Mouse (Mus musculus) megakaryocyte-erythroid progenitor cell, adult 5-6 weeks (primary cell): ENCODE measurements around the gene Krt13. TPM values are rescaled to one million over a fixed set of nuclear protein-coding genes. Genes with fewer than 3 reads are reported as not detected.

ENCODE experiments used
- ATAC-seq: replicated peaks from 2 replicates; pipeline ENCODE4 v1.8.0; 2016; ENCODE audit warnings: mild to moderate bottlenecking, inconsistent platforms; ENCODE audit not compliant: severe bottlenecking, poor library complexity, low FRiP score, low TSS enrichment
- total RNA-seq, 2 experiments: library from RNA; stranded (forward) in 1 of 2; stranded (reverse) in 1 of 2; fragments of 200-1000, 215-1000 nt in 1 of 2; fragments of >200 nt in 1 of 2; fragmentation: Nextera tagmentation in 1 of 2; gene quantifications; 2 replicates each; pipeline ENCODE4 v1.2.3; 2014 to 2017

Krt13 gene
- total RNA-seq, 2 experiments from 2014 or later: not detected

DNA sequence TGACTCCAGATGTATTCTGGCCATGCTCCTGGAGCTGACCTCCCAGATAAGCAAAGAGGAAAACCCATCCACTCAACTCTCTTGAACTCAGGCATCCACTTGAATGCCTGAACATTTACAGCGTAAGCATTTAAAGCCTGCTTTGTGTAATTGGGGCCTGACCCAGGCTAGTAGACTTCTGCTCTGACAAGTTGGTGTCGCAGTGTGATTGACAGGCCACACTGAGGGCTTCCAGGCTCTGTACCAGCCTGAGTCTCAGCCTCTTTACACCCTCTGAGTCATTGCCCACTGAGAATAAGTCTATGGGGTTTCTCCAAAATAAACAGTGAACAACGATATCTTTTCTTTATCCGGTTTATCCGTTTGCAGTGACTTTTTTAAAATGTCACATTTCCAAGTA is 1.0 kb downstream of the Krt13 start:
- no peak for ATAC-seq

DNA sequence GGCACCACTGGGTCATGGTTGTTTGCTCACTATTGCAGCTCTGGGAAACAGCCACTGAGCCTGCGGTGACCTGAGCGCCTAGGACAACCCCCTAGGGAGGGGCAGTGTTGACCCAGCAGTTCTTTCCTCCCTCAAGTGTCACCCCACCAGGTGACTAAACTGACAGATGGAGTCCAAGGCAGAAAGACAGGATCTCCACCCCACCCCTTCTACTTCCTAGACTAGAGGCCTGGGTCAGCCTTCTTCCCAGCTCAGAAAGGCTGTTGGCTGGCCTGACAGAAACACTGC is 7.7 kb downstream of the Krt13 start:
- no peak for ATAC-seq

DNA sequence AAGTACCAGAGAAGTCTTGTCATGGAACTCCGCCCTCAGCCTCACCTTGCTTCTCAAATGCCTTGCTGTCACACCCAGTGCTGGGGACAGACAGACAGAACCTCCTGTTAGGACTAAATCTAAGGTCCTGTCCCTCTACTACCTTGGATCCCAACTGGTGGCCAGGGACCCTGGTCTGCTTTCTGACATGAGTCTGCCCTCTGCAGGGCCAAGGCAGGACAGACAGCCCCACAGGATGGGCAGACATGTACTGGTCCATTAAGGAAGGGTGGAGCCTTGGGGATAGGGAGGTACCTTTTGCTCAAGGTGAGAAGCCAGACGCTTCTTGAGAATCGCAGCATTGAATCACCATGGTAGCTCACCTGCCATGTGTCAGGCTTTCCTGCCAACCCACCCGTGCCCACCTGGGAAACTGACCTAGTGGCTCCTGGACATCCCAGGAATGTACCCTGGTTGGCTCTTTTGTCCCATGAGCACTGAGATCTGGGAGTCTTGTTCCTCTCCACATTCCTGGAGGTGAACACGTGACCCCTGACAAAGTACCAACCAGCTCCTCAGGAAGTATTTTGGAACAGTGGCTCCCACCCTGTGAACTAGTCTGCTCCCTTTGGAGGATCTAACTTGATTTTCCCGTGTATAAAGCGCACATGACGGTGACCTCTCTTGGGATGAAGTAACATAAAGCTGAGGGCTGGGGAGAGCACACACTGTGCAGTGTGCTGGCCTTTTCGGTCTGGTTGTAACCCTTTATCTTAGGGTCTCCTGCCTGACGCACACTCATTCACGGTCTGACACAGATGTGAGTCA is 8.2 kb downstream of the Krt13 start:
- ATAC-seq: 0 out of 2 replicates have a peak, but pooled peaks have one; percentile 4

DNA sequence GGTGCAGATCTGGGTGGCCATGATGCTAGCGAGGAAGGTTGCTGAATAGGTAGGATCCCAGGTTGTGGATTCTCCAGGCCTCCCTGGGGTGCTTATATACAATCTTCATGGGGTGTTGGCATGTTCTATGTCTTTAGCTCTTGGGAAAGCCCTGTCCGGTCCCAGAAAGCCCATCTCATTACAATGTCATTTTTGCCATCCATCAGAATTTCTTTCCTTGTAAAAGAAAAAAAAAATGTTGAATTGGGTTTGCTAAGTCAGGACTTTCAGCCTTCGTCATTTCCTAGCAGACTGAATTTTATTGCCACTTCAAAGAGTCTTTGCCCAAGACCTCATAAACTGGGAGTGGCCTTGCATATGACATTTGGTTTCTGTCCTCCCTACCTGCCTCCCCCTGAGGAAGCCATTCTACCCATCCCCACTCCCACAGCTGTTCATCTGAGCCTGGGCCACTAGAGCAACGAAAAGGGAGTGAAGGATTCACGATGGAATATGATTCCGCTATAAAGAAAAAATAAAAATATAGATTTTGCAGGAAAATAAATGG is 15.7 kb downstream of the Krt13 start, which contains the start of gene Krt36:
Gene Krt36 (minus strand): TSS at position 51 of the 547 bp plus-strand sequence.
- no peak for ATAC-seq

DNA sequence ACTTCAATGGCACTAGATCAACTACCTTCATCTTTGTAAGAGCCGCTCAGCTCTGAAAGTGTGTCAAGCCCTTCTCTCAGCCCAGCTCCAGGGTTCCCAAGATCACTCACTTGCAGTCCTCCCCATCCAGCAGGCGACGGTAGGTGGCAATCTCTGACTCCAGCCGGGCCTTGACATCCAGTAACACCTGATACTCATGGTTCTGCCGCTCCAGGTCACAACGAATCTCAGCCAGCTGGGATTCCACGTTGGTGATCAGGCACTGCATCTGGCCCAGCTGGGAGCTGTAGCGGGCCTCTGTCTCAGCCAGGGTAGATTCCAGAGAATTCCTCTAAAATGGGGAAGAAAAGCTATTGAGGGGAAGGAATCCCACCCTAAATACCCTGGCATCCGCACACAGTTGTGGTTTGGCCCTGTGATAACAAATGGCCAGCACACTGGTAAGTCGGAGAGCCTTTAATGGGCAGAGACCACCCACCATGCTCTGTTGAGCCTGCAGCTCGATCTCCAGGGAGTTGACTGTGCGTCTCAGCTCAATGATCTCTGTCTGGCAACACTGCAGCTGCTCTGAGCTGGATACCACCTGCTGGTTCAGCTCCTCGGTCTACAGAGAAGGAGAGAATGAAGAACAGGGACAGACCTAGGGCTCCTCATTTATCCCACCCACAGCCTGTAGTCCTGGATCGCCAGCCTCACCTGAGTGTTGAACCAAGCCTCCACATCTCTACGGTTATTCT is 18.5 kb downstream of the Krt13 start:
- no peak for ATAC-seq

DNA sequence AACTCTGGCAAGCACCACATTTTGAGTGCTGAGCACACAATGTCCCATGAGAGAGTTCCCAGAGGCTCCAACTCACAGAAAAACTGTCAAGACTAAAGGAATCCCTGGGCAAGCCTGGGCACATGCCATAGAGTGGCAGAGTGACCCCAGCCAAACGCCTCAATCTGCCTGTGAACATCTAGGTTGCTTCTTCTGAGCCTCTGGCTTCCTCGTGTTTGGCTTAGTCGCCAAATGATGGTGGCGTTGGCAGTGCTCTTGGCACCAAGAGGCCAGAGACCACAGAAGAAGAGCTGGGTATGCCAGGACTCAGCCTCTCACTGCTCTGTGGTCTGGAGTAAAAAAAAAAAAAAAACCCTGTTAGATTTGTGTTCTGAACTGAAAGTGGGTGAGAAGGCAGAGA is 21.0 kb downstream of the Krt13 start:
- no peak for ATAC-seq

DNA sequence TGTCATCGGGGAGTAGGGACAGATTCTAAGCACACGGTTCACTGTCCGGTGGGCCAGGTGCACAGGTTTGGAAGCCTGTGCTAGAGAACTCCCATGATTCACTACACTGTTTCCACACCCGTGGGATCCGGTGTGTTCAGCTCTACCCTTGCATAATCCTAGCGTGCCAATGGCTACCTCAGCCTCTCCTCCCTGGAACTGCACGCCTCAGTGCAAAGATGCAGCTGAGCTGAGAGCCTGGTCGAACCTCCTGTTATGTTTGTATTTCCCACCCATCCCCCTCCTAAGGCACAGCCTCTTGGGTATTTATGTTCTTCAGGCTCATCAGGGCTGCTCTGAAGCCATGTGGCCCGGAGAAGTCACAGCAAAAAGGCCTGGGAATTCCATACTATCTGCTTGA is 23.5 kb downstream of the Krt13 start:
- ATAC-seq: no peak

DNA sequence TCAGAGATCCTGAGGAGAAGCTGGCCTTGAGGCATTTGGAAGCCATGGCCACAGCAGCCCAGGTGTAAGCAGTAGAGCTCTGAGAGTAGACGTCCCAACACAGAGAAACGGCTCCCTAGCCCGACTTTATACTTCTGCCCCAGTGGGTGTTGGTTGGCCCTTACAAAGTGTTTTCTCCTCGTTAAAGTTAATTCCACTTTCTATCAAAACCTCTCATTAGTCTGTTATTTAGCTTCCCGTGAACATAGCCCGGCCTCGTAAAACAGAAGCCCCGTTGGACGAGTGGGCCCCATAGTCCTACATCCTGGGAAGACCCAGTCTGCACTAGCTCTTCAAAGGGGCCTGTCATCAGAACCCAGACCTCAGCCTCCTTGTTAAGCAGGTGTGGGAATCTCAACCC is 25.2 kb downstream of the Krt13 start, which contains the start of gene Krt35:
Gene Krt35 (minus strand): TSS at position 101 of the 400 bp plus-strand sequence.
- ATAC-seq: no peak

DNA sequence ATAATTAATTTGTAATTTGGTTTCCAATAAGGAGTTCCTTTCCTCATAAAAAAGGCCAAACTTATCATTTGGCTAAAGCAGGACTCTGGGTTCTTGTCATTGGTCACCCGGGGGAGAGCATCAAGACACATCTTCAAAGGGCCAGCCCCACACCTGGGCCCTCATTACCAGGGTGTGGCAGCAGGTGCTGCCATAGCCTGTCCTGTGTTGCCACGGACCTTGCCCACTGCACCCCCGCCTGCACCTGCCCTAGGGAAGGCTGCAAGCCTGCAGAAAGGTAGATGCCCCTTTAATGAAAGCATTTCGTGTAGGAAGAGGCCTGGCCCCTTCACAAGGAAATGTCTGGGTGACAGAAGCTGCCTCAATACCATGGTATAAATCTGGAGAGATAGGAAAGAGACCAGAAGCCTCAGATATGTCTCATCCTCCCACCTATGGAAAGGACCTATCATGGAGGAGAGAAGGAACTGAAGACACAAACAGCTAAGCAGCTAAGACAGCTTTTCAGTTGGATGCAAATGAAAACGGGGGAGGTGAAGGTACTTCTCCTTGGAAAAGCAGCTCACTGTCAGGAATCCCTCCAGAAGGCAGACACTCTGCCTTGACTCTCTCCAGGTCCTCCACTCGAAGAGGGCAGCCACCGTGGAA is 32.9 kb downstream of the Krt13 start:
- ATAC-seq: no peak

DNA sequence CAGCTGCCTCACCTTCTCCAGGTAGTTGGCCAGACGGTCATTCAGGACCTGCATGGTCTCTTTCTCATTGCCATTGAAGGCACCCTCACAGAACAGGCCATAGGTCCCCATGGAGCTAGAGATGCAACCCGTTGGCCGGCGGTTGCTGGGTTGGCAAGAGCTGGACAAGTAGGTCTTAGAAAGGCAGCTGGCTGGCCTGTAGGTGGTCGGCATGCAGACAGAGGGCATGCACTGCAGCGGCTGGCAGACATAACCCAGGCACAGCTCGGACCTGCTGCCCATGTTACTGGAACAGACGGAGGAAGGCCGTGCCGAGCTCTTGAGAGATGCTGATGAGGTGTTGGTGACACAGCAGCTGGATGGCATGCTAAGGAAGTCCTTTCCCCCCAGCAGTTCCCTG is 33.5 kb downstream of the Krt13 start, which contains the start of gene Krt32:
Gene Krt32 (minus strand): TSS at position 366 of the 400 bp plus-strand sequence.
- no peak for ATAC-seq

DNA sequence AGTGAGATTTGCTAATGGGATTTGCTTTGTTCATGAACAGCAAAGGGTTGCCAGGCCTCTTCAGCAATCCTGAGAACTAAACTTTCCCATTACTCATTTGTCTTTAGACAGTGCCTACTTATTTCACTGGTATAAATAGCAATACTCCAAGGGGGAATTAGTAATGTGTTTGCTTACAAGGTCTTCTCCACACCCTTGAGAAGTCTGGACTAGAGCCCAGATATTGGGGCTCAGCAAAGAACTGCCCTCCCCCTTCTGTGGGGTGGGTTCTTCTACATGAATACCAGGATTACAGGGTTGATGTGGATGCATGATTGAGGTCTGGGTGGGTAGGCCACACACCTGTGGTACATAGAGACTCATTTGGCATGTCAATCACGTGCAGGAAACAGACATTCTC is 47.5 kb downstream of the Krt13 start:
- ATAC-seq: no peak

Other genes with a start within 250 kb of the Krt13 start
- gene Krtap9-1, start 248.2 kb downstream of the Krt13 start, total RNA-seq (2014; fragmentation: Nextera tagmentation): not detected in 2 replicates
- not detected in 2 replicates for gene Krtap9-1, start 248.2 kb downstream of the Krt13 start, total RNA-seq (2017)
- gene Gm11567, start 242.4 kb downstream of the Krt13 start, total RNA-seq (2014; fragmentation: Nextera tagmentation): not detected in 2 replicates
- gene Gm11567, start 242.4 kb downstream of the Krt13 start, total RNA-seq (2017): not detected in 2 replicates
- gene Krtap31-1, start 213.6 kb downstream of the Krt13 start, total RNA-seq (2014; fragmentation: Nextera tagmentation): not detected in 2 replicates
- gene Krtap31-1, start 213.6 kb downstream of the Krt13 start, total RNA-seq (2017): not detected in 2 replicates
- not detected in 2 replicates for gene Gm11565, start 206.8 kb downstream of the Krt13 start, total RNA-seq (2014; fragmentation: Nextera tagmentation)
- not detected in 2 replicates for gene Gm11565, start 206.8 kb downstream of the Krt13 start, total RNA-seq (2017)
- not detected in 2 replicates for gene Krtap31-2, start 185.3 kb downstream of the Krt13 start, total RNA-seq (2014; fragmentation: Nextera tagmentation)
- gene Krtap31-2, start 185.3 kb downstream of the Krt13 start, total RNA-seq (2017): not detected in 2 replicates
- not detected in 2 replicates for gene Krtap9-5, start 173.1 kb downstream of the Krt13 start, total RNA-seq (2014; fragmentation: Nextera tagmentation)
- gene Krtap9-5, start 173.1 kb downstream of the Krt13 start, total RNA-seq (2017): not detected in 2 replicates
- not detected in 2 replicates for gene Krtap29-1, start 142.5 kb downstream of the Krt13 start, total RNA-seq (2014; fragmentation: Nextera tagmentation)
- gene Krtap29-1, start 142.5 kb downstream of the Krt13 start, total RNA-seq (2017): not detected in 2 replicates
- gene Krtap16-1, start 135.0 kb downstream of the Krt13 start, total RNA-seq (2014; fragmentation: Nextera tagmentation): not detected in 2 replicates
- not detected in 2 replicates for gene Krtap16-1, start 135.0 kb downstream of the Krt13 start, total RNA-seq (2017)
- gene Krtap17-1, start 127.6 kb downstream of the Krt13 start, total RNA-seq (2014; fragmentation: Nextera tagmentation): not detected in 2 replicates
- gene Krtap17-1, start 127.6 kb downstream of the Krt13 start, total RNA-seq (2017): not detected in 2 replicates
- not detected in 2 replicates for gene Krt33a, start 105.4 kb downstream of the Krt13 start, total RNA-seq (2014; fragmentation: Nextera tagmentation)
- not detected in 2 replicates for gene Krt33a, start 105.4 kb downstream of the Krt13 start, total RNA-seq (2017)
- gene Krt33b, start 91.7 kb downstream of the Krt13 start, total RNA-seq (2014; fragmentation: Nextera tagmentation): not detected in 2 replicates
- not detected in 2 replicates for gene Krt33b, start 91.7 kb downstream of the Krt13 start, total RNA-seq (2017)
- gene Krt34, start 80.0 kb downstream of the Krt13 start, total RNA-seq (2014; fragmentation: Nextera tagmentation): not detected in 2 replicates
- not detected in 2 replicates for gene Krt34, start 80.0 kb downstream of the Krt13 start, total RNA-seq (2017)
- not detected in 2 replicates for gene Krt31, start 71.0 kb downstream of the Krt13 start, total RNA-seq (2014; fragmentation: Nextera tagmentation)
- gene Krt31, start 71.0 kb downstream of the Krt13 start, total RNA-seq (2017): not detected in 2 replicates
- gene Krt32, start 33.3 kb downstream of the Krt13 start, total RNA-seq (2014; fragmentation: Nextera tagmentation): not detected in 2 replicates
- not detected in 2 replicates for gene Krt32, start 33.3 kb downstream of the Krt13 start, total RNA-seq (2017)
- gene Krt35, start 25.3 kb downstream of the Krt13 start, total RNA-seq (2014; fragmentation: Nextera tagmentation): not detected in 2 replicates
- gene Krt35, start 25.3 kb downstream of the Krt13 start, total RNA-seq (2017): not detected in 2 replicates
- gene Krt36, start 15.9 kb downstream of the Krt13 start, total RNA-seq (2014; fragmentation: Nextera tagmentation): not detected in 2 replicates
- not detected in 2 replicates for gene Krt36, start 15.9 kb downstream of the Krt13 start, total RNA-seq (2017)
- gene Krt15, start 14.4 kb upstream of the Krt13 start, total RNA-seq (2014; fragmentation: Nextera tagmentation): not detected in 2 replicates
- gene Krt15, start 14.4 kb upstream of the Krt13 start, total RNA-seq (2017): not detected in 2 replicates
- gene Krt19, start 27.1 kb upstream of the Krt13 start, total RNA-seq (2014; fragmentation: Nextera tagmentation): not detected in 2 replicates
- gene Krt19, start 27.1 kb upstream of the Krt13 start, total RNA-seq (2017): not detected in 2 replicates
- not detected in 2 replicates for gene Krt9, start 71.7 kb upstream of the Krt13 start, total RNA-seq (2014; fragmentation: Nextera tagmentation)
- not detected in 2 replicates for gene Krt9, start 71.7 kb upstream of the Krt13 start, total RNA-seq (2017)
- gene Krt14, start 86.0 kb upstream of the Krt13 start, total RNA-seq (2014; fragmentation: Nextera tagmentation): not detected in 2 replicates
- gene Krt14, start 86.0 kb upstream of the Krt13 start, total RNA-seq (2017): not detected in 2 replicates
- gene Krt16, start 127.3 kb upstream of the Krt13 start, total RNA-seq (2014; fragmentation: Nextera tagmentation): not detected in 2 replicates
- not detected in 2 replicates for gene Krt16, start 127.3 kb upstream of the Krt13 start, total RNA-seq (2017)
- not detected in 2 replicates for gene Krt17, start 139.5 kb upstream of the Krt13 start, total RNA-seq (2014; fragmentation: Nextera tagmentation)
- not detected in 2 replicates for gene Krt17, start 139.5 kb upstream of the Krt13 start, total RNA-seq (2017)
- gene Krt42, start 148.3 kb upstream of the Krt13 start, total RNA-seq (2014; fragmentation: Nextera tagmentation): not detected in 2 replicates
- gene Krt42, start 148.3 kb upstream of the Krt13 start, total RNA-seq (2017): not detected in 2 replicates
- 1,051 and 1,260 TPM in 2 replicates for gene Eif1, start 198.3 kb upstream of the Krt13 start, total RNA-seq (2014; fragmentation: Nextera tagmentation)
- gene Eif1, start 198.3 kb upstream of the Krt13 start, total RNA-seq (2017): 170 and 204 TPM in 2 replicates
- not detected in 2 replicates for gene Gast, start 212.8 kb upstream of the Krt13 start, total RNA-seq (2014; fragmentation: Nextera tagmentation)
- gene Gast, start 212.8 kb upstream of the Krt13 start, total RNA-seq (2017): not detected in 2 replicates
- gene Hap1, start 234.6 kb upstream of the Krt13 start, total RNA-seq (2014; fragmentation: Nextera tagmentation): not detected in 2 replicates
- gene Hap1, start 234.6 kb upstream of the Krt13 start, total RNA-seq (2017): not detected in 2 replicates